Mouse (Mus musculus): Measurements from ENCODE around the gene Klc3. TPM values are rescaled to one million over a fixed set of nuclear protein-coding genes. Genes with fewer than 3 reads are reported as not detected.

The Klc3 gene
- polyA plus RNA-seq, 2 experiments from 2014 or later: 3.1 to 6.0 TPM

DNA sequence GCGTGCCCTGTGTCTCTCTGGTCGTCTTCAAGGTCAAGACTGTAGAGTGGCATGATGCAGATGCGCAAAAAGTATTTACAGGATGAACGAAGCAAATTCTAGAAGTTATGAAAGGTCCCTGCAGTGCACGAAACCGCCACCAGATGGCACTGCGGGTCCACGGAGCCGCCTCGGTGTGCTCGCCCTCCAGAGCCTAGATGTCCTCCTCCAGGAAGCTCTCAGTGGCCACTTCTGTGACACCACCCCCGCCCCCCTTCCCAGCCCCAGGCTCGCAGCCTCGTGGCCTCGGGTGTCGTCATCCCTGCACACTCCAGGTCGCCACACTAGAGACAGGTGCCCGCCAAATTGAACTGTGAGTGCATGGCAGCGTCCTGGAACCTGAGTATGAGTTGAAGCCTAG is 1.5 kb upstream of the Klc3 start:
- peak; percentile 65 for ATAC-seq

DNA sequence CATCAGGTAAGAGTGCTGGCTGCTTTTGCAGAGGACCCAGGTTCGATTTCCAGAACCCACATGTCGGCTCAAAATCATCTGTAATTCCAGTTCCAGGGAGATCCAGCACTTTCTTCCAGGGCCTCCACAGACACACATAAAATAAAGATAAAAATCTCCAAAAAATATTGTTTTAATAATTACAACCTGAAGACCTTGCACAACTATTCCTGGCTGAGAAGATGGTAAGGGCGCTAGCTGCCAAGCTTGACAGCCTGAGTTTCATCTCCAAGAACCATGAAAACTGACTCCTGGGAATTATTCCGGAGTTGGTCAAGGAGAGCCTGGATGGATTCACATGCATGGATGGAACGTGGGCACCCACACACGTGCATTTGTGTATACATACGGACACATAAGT is 572 bp upstream of the Klc3 start, which contains the start of gene Ckm:
Gene Ckm, plus strand, starts transcription at position 301 of the 400 bp plus-strand sequence.
- no peak for ATAC-seq

DNA sequence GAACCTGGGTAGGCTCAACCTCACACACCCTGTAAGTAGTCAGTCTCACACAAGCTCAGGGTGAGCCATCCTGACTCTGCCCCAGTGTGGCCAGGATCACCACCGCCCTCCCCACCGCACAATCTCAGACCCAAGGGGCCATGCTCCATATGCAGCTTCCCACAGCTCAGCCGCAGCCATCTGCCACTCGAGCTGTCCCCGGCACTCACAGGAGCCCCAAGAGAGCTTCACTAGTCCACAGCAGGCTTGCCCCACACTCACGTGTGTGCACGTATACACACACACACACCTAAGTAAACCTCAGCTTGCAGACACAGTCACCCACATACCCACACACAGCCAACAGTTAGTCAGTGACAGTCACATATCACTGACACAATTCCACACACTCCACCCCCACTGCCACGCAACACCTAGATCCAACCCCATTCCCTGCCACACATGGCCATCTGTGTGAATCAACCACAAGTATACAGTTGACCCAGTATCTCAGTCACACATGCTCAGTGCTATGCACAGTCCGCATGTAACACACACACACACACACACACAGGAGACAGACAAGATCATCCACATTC is 1.3 kb downstream of the Klc3 start:
- no peak for ATAC-seq

DNA sequence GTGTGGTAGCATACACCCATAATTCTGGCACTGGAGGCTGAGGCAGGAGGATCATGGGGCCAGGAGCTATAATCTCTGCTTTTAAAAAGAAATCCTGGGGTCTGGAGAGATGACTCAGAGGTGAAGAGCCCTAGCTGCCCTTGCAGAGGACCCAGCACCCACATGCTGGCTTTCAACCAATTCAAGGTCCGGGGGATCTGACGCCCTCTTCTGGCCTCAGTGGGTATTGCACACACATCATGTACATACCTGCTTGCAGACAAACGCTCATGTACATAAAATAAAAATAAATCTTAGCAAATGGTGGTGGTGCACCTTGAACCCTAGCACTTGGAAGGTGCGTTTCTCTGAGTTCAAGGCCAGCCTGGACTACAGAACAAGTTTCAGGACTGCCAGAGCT is 3.0 kb downstream of the Klc3 start:
- no peak for ATAC-seq

DNA sequence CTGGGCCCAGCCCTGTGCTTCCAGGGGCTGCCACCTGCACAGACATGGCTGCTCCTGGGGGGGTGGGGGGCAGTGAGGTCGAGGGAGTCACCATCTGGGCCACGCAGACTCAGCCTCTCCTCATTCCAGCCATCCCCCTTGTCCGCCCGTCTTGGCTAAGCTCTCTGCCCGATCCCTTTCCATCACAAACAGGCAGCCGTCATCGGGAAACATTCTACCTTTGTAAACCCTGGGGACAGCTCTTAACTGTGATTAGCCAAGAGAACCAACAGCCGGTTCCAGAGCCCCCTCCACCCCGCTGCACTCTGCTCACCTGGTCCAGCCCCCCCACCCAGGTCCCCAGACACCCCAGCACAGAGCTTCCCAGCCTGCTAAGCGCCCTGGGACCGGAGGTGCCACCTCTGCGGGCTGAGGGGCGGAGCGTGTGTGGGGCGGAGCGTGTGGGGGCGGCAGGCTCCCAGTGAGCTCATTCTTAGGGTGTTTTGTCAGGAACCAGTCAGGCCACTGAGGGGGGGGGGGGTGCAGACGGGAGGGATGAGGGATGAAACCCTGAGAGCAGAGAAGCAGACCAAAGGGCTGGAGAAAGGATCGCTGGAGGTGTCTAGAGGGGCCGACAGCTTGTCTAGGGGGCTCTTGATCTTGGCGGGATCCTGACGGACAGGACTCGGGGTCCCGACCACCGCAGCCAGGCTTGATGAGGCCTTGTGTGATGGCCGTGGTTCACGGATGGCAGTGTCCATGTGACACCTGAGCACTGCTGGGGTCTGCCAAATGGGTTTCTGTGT is 4.2 kb downstream of the Klc3 start:
- peak; percentile 57 for ATAC-seq

DNA sequence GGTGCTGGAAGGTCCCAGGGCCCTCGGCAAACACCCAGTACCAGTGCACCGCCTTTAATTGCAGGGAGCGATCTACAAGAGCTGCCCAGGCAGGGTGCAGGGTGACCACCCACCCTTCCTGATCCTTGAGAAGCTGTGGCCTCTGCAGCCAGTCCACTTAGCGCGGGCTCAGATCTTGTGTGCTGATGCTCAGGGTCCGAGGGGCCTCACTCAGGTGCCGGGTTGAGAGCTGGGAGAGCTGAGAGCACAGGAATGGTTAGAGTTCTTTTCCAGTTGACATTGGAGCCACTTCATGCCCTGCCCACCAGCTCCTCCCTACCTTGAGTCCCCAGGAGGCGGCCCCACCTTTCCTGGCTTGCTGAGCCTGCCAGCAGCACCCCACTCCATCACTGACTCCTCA is 9.4 kb downstream of the Klc3 start:
- no peak for ATAC-seq

DNA sequence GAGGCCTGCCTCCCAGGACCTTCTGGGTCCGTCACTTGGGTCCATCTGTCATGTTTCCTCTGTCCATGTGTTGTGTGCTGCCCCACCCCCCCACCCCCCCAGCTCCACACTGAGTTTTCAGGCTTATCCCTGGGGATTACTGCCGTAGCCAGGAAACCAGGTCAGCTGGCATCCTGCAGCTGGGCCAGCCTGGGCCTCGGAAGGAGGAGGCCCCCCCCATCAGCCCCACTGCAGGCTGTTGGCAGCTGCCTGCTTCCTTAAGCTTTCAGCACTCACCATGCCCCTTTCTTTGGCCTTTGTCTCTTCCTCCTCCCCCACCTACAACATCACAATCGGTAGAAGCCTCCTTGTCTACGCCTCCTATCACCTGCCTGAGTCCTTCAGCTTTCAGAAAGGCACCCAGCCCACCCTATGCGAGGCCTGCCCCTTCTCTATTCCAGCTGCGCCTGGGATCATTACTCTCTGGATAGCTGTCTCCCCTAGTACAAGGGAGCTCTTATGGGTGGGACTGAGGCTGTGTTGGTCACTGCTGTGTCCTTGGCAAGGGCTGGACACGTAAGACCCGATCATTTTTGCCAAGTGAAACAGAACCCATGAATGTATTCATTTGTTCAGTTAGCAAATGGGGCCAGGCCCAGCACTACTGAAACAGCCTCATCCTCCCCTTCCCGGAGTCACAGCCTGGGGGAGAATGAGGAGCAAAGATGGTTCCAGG is 15.0 kb downstream of the Klc3 start:
- no peak for ATAC-seq

DNA sequence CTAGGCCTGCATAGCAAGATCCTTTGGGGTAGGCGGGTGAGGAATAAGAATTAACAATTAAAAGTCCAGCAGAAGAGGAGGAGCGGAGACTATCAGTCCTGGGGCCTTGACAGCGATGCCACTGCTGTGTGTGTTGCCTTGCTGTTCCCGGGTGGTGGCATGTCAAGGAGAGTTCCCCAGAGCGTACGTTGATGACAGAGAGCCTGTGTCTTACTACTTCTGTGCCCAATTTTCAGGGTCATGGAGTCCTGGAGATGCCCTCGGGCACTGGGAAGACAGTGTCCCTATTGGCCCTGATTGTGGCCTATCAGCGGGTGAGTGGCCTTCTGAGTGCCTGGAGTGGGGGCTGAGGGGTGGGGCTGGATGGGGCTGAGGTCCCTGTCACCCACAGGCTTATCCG is 20.2 kb downstream of the Klc3 start:
- ATAC-seq: no peak

DNA sequence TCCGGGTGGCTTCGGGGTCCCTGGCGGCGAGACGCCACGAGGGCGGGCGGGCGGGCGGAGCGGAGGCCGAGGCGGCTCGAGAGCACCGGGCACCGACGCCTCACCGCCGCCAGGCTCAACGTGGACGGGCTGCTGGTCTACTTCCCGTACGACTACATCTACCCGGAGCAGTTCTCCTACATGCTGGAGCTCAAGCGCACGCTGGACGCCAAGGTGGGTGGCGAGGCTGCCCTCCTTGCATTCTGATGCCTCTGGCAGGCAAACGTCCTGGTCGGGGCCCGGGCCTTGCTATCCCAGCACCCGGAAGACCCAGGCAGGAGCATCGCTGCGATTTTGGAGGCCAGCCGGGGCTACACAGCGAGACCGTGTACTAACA is 21.8 kb downstream of the Klc3 start:
- ATAC-seq: peak; percentile 3

DNA sequence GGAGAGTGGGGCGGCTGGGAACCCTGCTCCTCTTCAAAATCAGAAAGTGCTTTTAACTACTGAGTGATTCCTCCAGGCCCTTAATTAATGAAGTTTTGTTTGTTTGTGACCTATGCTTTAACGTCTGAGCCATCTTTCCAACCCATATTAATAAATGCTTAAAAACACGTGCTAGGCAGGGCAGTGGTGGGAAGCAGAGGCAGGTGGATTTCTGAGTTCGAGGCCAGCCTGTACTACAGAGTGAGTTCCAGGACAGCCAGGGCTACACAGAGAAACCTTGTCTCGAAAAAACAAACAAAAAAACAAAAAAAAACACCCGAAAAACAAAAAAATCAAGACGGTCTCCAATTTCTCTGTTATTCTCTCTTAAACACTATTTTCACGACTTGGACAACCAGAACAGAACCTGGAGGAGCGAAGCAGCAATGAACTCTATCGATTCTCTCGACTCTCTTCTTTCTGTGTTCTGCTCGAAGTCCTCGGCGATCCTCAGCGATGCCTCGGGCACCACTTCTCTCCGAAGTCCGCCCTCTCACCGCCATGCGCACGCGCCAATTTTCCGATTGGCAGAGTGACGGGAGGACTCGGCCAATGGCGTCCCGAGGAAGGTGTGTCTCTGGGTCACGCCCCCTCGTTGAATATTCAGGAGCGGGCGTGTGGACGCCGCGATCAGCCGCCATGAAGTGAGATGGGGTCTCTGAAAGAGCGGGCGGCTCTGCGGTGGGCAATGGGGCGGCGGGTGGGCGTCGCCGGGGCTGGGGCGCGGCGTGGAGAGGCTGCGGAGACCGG is 22.3 kb downstream of the Klc3 start, which contains the start of gene Ercc2:
Gene Ercc2, plus strand, starts transcription at position 634 of the 789 bp plus-strand sequence.
- peak; percentile 100 for ATAC-seq

DNA sequence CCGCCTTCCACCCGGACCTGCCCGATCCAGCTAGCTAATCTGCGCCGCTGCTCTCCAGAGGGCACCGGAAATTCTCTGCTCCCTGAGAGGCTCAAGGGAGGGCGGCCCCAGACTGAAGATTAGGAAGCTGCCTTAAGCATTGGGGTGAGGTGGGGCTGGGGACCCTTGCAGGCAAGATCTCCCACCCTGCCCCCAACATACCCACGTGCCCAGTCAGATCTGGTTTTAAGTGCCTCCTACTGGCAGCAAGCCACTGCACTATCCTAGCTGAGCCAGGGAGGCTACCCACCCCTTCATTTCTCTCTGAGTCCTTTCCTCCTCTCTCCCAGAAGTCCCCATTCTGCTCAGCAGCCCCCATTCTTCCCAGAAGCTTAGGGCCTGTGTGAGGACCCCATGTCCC is 25.9 kb downstream of the Klc3 start:
- no peak for ATAC-seq

DNA sequence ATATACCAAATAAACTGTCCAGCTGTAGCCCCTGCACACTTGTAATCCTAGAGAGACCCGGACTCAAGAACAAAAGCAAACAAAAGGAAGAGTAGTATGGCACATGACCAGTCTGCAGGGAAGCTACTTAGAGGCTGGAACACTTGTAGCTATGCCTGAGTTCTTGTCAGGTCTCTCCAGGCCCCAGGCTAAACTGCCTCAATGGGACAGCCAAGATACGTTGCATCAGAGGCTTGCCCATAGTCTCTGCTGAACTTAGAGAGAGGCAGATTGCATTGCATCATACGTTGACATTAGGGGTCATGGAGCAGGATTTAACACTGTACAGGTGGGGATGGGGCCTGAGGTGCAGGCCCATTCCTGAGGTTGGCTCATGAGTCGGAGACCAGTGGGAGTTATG is 27.9 kb downstream of the Klc3 start:
- no peak for ATAC-seq

DNA sequence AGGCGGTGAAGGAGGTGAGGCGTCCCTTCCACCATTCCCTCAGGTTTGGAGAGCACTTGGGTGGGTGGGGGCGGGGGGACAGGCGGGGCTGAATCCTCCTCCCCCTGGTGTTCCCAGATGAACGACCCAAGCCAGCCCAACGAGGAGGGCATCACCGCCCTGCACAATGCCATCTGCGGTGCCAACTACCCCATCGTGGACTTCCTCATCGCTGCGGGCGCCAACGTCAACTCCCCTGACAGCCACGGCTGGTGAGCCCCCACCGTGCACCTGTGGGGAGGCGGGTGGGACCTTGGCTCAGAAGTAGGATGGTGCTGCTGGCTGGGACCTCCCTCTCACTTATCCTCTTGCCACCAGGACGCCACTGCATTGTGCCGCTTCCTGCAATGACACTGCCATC is 28.5 kb downstream of the Klc3 start:
- no peak for ATAC-seq

DNA sequence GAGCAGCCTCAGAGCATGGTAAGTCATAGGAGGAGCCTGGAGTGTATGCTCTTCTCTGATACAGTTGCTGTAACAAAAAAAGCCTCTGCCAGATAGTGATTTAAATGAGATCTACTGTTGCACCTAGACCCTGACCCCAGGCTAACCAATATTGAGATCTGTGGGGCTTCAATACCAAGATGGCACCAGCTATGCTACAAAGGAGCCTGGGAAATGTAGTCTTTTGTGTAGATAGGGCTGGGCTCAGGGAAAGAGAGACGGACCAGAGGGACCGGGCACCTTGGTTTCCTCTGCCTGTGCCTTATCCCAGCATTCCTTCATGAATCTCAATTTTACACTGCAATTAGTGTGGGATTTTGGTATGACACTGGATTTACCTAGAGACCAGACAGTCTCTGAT is 30.5 kb downstream of the Klc3 start:
- no peak for ATAC-seq

DNA sequence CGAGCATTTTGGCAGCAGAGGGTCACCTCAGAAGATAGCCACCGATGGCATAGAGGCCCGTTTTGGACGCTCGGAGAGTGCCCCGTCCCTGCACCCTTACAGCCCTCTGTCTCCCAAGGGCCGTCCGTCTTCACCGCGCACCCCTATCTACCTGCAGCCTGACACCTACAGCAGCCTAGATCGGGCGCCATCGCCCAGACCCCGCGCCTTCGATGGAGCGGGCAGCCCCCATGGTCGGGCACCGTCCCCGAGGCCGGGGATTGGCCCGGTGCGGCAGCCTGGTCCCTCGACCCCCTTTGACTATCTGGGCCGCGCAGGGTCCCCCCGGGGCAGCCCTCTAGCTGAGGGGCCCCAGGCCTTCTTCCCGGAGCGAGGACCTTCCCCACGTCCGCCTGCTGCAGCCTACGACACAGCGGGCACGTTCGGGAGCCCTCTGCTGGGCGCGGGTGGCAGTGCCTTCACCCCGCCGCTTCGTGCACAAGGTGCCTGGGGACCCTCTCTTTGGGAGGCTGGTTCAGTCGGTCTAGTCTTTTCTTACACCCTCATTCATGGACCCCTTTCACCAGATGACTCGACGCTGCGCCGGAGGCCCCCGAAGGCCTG is 34.0 kb downstream of the Klc3 start:
- peak; percentile 86 for ATAC-seq

DNA sequence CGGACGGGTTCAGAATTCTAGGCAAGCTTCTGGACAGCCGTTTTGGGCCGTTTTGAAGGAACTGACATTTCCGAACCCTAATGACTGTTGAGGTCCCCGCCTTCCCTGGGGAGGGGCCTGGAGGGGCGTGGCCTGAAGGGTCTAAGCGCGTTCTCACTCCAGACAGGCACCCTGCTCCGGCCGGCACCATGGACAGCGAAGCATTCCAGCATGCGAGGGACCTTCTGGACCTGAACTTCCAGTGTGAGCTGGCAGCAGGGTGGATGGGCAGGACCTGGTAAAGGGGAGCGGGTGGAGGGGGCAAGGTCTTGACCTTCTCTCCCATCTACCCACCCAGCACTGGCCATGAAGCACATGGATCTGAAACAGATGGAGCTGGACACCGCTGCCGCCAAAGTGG is 35.5 kb downstream of the Klc3 start:
- ATAC-seq: no peak

DNA sequence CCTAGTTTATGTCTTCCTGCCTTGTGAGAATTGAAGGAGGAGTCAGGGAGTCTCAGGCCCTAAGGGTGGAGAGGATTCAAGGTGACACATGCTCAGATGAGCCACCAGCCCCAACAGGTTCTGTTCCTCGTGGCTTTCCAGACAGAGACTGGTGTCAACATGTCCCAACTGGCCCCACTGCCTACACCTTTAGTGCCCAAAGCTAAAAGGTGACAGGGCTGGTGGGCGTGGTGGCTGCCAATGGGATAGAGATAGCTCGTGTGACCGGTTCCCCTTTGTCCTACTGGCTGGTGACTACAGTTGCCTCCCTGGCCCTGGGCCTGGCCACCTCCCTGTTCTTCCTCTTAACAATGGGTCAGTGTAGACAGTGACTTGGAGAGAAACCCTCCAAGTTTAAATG is 38.5 kb downstream of the Klc3 start:
- ATAC-seq: no peak

DNA sequence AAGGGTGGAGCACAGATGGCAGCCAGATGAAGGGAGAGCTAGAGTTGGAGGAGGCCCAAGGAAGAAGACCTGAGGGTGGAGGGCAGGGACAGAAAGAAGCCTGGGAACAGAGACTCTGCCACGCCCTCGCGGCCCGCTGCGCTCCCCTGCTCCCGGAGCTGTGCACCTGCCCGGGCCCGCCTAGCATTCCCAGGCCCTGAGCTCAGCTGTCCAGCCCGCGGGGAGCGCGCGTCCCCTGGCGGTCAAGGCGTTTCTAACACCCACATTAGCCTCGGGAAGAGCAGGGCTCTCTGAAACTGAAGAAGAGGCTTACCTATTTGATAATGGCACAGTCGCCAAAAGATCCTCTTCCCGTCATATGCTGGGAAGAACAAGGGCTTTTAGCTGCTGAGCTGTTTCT is 40.0 kb downstream of the Klc3 start:
- ATAC-seq: no peak

DNA sequence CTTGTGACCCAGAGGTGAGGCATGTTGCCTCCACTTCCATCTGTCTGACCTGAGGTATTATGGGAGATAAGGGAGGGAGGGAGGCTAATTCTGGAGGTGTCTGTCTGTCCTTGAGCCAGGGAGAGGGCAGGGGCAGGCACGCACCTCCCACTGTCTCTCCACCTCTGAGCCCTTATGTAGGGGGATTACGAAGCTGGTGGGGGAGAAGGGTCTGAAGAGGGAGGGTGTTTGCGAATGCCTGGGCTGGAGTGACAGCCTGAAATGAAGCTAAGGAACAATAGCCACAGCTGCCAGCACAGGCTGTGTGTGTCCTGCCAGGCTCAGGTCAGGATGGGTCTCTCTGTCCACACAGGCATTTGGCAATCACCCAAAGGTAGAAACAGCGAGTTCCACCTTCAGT is 41.6 kb downstream of the Klc3 start:
- ATAC-seq: no peak

DNA sequence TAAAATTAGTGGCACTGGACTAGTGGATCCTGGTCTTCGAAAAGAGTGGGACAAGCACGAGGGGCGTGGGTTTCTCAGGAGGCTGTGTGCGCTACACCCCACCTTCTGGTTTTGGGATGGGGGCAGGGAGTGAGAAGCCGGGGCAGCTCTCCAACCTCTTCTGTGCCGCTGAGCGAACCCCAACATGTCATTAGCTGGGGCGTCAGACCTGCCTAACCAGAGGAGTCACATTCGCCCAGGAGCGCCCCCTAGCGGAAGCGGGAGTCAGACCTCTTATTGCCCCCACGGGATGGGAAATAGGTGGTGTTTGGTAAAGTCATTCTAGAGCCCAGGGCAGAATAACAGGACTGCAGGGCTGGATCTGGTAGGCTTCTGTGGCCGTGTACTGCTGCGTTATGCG is 42.2 kb downstream of the Klc3 start:
- peak; percentile 36 for ATAC-seq

DNA sequence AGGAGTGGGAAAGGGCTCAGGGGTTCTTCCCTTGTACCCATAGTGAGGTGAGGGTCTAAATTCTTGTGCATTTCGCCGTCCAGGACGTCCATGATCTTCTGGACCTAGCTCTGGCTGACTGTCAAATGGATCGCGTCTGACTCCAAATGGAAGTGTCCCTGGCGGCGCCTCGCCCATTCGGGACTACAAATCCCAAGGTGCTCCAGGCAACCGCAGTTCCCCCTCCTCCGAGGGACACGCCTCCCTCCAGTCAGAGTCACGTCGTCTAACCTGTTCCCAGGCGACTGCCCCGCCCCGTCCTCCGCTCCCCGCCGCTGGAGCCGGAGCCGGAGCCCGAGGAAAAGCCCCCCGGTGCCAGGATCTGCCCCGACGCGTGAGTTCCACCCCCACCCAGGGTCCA is 43.0 kb downstream of the Klc3 start:
- ATAC-seq: no peak

DNA sequence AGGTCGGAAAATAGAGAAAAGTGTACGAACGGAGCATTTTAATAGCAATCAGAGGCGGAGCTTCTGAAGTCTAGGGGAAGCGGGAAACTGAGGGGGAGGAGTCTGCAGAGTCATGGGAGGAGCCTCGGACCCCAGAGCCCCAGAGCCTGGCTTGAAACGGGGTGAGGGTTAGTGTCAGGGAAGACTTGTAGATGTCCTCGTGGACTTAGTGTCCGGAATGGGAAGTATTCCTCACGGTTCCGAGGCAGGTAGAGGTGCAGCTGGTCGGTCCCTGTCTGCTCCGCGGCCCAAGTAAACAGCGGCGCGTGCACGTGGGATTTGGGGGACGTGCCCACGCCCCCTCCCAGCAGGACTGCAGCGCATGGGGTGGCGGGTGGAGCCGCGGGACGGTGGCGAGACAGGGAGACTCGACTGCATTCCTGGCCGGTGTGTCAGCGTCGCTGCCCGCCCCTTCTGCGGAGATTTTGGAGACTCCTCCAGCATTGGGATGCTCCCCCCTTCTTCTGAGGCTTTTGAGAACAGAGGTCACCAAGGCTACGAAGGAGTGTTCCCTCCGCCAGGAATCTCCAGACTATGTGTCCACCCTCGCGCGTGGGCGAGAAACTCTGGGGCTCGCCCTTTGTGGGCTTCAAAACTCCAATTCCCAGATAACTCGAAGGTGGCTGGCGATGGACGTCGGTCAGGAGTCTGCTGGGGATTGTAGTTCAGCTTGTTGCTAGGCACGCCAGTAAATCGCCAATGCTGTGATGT is 43.8 kb downstream of the Klc3 start:
- ATAC-seq: peak; percentile 34
